Mouse (Mus musculus): ENCODE measurements at regions not wholly inside any gene's neighbourhood (a gene's known extent, or its start where the extent isn't known, plus 50 kb on each side); places are given as distances from the start of the nearest gene placed in this dataset.
A peak's percentile ranks its signal among the peaks of the same experiment; 100 is the strongest.

GRCm38 (mm10) chr8:34466786-34467364, 355.3 kb upstream of the Gm10131 start:
- peak; percentile 64 for DNase-seq (ENCODE audit: low read depth)
- no peak for TF ChIP-seq CTCF (IDR thresholded peaks at IDR 0.05; ENCODE audit: borderline replicate concordance, extremely low read depth, insufficient read depth, insufficient read length)
- no peak for TF ChIP-seq POLR2A (IDR thresholded peaks at IDR 0.05; ENCODE audit: borderline replicate concordance, extremely low read depth, insufficient read depth, insufficient read length, poor library complexity, severe bottlenecking)

DNA sequence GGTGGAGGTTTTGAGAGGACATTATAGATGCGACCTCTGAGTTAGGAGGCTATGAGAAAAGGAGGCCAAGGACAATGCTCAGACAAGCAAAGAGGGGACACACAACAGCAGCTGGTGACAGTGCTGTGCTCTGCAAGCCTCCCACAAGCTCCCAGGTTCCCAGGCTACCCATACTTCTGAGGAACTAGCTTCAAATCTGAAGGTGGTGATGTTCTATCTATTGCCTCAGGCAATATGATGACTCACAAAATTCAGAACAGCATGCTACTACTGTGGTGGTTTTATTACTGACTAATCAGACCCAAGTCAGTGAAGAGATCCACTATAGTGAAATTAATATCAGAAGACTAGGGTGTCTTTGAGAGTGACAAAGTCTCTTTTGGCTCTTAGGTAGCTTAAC, 353.9 kb upstream of the Gm10131 start:
- DNase-seq (ENCODE audit: low read depth), result no peak
- TF ChIP-seq POLR2A (IDR thresholded peaks at IDR 0.05; ENCODE audit: borderline replicate concordance, extremely low read depth, insufficient read depth, insufficient read length, poor library complexity, severe bottlenecking) (no peak), CTCF (IDR thresholded peaks at IDR 0.05; ENCODE audit: borderline replicate concordance, extremely low read depth, insufficient read depth, insufficient read length) (no peak)

DNA sequence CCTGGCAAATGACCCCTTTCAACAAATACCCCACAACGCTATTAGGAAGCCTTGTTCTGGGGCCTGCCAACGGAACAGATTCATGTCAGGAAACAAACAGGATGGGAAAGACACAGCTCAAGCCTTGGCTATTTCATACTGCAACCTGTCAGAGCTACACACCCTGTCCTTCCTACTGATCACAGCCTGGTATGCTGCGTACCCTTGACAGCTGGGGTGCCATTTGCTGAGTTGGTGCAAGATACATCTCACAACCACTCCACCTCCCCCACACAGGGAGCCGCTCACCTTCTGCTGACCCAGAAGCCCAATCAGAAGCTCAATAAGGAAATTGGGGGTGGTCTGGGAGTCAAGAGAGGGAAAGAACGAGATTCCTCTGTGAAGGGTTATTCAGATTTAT, 350.7 kb upstream of the Gm10131 start:
- TF ChIP-seq CTCF (IDR thresholded peaks at IDR 0.05; ENCODE audit: borderline replicate concordance, extremely low read depth, insufficient read depth, insufficient read length) (no peak), POLR2A (IDR thresholded peaks at IDR 0.05; ENCODE audit: borderline replicate concordance, extremely low read depth, insufficient read depth, insufficient read length, poor library complexity, severe bottlenecking) (no peak)

DNA sequence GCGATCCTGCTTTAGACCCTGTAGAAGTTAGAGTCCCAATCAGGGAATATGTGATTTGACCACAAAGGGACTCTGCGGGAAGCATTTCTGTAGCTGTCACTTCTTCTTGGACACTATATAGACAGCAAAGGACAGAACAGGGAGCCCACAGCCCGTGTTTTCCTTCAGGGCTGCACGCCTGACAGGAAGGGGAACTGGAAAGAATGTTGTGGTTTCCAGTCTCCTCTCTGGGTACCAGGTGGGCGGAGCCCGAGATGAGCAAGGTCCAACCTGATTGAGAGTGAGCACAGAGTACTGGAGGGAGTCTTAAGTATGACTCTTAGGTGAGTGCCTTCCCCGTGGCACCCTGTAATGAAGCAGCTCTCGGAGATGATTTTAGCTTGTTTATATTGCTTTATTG, 346.8 kb upstream of the Gm10131 start:
- no peak for TF ChIP-seq POLR2A (IDR thresholded peaks at IDR 0.05; ENCODE audit: borderline replicate concordance, extremely low read depth, insufficient read depth, insufficient read length, poor library complexity, severe bottlenecking)

More for the DNA sequence above, 350.7 kb upstream of the Gm10131 start:
- no peak for DNase-seq (ENCODE audit: low read depth)

GRCm38 (mm10) chr8:34456543-34456942, 345.0 kb upstream of the Gm10131 start:
- no peak for DNase-seq (ENCODE audit: low read depth)
- no peak for TF ChIP-seq CTCF (IDR thresholded peaks at IDR 0.05; ENCODE audit: borderline replicate concordance, extremely low read depth, insufficient read depth, insufficient read length)
- TF ChIP-seq POLR2A (IDR thresholded peaks at IDR 0.05; ENCODE audit: borderline replicate concordance, extremely low read depth, insufficient read depth, insufficient read length, poor library complexity, severe bottlenecking), result no peak

More for the DNA sequence above, 346.8 kb upstream of the Gm10131 start:
- no peak for DNase-seq (ENCODE audit: low read depth)

- no peak for TF ChIP-seq POLR2A (IDR thresholded peaks at IDR 0.05; ENCODE audit: borderline replicate concordance, extremely low read depth, insufficient read depth, insufficient read length, poor library complexity, severe bottlenecking)
- no peak for TF ChIP-seq CTCF (IDR thresholded peaks at IDR 0.05; ENCODE audit: borderline replicate concordance, extremely low read depth, insufficient read depth, insufficient read length)
- DNase-seq (ENCODE audit: low read depth), result no peak
These were observed 343.8 kb upstream of the Gm10131 start for GRCm38 (mm10) chr8:34455376-34455775.

- DNase-seq (ENCODE audit: low read depth), result no peak
- TF ChIP-seq CTCF (IDR thresholded peaks at IDR 0.05; ENCODE audit: borderline replicate concordance, extremely low read depth, insufficient read depth, insufficient read length), result no peak
- TF ChIP-seq POLR2A (IDR thresholded peaks at IDR 0.05; ENCODE audit: borderline replicate concordance, extremely low read depth, insufficient read depth, insufficient read length, poor library complexity, severe bottlenecking), result no peak
These were observed 341.3 kb upstream of the Gm10131 start for GRCm38 (mm10) chr8:34452811-34453210.

DNA sequence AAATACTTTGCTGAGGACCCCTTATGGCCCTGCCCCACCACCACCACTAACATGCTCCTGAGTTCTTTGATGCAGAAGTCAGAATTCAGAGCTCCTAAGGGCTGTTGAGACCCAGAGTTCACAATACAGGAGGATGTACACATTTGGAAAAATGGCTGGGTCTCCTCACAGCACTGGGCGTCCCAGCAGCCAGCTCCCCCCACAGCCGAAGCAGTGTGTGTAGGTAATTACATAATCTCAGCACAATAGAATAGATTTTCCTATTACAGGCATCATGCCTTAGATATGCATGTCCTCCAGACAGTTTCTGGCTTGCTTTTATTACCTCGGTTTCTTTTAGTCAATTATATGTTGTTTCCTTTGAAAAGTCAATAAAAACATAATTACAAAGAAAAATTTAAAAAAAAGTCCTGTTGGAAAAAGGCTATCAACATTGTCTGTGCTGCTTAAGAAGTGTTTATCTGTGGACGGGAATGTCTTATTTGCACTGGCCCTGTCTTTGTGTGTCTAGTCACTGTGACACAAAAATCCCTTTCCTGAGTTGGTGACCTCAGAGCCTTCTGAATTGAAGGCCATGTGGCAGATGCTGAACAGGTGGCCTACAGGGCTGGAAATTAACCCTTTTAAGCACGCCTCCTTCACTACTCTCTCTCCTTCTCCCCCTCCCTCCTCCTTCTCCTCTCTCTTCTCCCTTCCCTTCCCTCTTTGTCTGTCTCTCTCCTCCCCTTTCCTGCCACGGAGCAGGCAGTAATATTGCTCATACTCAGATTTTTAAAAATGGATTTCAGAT, 339.9 kb upstream of the Gm10131 start:
- peak; percentile 60 for DNase-seq (ENCODE audit: low read depth)

DNA sequence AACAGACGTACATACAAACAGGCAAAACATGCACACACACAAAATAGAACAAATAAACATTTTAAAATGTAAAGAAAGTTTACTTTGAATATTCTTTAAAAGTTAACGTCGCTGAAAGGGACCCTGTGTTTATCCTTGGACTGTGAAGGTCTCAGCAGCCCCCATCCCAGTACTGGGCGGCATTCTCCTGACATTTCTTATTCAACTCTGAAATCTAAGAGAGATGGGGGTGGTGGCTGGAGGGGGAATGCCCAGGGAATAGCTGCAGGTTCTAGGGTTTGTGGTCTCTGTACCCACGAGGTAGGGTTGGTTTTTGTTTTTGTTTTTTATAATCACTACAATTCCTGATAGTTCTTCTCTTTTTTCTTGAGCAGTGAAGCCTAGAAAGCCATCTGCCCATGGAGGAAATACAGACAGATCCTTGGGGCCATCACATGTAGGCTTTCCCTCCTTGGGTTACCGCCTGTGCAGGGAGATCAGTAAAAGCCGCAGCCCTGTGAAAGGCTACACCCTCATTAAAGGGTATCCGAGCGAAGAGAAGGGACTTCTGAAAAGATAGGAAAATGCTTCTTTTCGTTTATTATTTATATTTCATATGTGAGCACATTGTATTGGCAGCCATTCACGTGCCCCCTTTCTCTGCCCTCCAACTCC, 338.0 kb upstream of the Gm10131 start:
- DNase-seq (ENCODE audit: low read depth), result no peak
- TF ChIP-seq POLR2A (IDR thresholded peaks at IDR 0.05; ENCODE audit: borderline replicate concordance, extremely low read depth, insufficient read depth, insufficient read length, poor library complexity, severe bottlenecking) (no peak), CTCF (IDR thresholded peaks at IDR 0.05; ENCODE audit: borderline replicate concordance, extremely low read depth, insufficient read depth, insufficient read length) (no peak)

More for the DNA sequence above, 339.9 kb upstream of the Gm10131 start:
- TF ChIP-seq POLR2A (IDR thresholded peaks at IDR 0.05; ENCODE audit: borderline replicate concordance, extremely low read depth, insufficient read depth, insufficient read length, poor library complexity, severe bottlenecking) (no peak), CTCF (IDR thresholded peaks at IDR 0.05; ENCODE audit: borderline replicate concordance, extremely low read depth, insufficient read depth, insufficient read length) (no peak)

DNA sequence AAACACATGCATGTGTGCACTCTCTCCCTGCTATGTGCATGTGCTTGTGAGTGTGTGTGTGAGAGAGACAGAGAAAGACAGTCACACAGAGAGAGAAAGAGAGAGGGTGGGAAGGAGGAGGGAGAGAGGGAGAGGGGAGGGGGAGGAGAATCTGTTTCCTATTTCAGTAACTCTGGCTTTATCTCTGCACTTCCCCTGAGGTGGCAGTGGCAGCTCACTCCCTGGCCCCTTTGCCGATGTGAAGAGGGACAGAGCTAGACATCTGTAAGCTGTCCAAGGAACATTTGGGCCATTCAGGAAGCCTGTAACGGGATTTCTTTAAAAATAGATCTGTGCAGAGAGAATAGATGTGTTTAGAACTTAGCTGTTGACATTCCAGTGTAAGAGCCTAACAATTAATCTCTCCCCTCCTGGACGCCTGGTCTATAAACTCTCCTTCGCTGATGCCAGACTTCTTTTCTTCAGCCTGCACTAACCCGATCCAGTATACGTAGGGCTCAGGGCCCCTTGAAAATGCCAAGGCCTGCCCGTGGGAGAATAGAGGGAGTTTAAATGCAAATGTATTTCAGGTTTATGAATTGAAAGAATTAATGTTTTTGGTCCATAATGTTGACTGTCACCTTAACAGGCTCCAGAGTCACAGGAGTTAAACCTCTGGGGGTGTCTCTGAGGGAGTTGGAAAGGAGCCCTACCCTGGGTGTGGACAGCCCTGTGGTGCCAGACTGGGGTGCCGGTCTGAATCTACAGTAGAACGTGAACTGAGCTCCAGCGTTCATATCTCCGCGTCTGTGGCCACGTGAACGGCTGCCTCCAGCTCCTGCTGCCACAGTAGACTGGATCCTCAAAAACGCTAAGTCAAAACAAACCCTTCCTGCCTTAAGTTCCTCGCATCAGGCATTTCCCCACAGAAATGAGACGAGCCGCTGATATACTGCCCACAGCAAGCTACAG, 336.6 kb upstream of the Gm10131 start:
- DNase-seq (ENCODE audit: low read depth), result peak; percentile 37

DNA sequence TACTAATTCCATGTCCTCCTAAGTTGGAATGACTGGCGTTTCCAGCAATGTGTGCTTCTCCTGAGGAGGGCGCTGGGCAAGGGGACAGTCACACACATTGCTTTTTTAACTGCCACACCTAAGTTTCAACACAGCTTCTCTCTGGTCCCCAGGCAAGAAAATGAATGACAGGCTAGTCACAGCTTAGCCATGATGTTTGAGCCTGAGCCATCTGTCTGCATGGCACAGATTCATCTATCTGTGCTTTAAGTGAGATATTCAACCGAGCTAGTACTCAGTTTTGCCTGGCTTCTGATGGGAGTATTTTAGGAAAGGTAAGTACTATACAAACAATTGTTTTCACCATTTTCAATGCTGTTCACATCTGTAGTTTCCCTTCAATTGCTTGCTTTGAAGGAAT, 331.2 kb upstream of the Gm10131 start:
- no peak for TF ChIP-seq POLR2A (IDR thresholded peaks at IDR 0.05; ENCODE audit: borderline replicate concordance, extremely low read depth, insufficient read depth, insufficient read length, poor library complexity, severe bottlenecking)
- no peak for TF ChIP-seq CTCF (IDR thresholded peaks at IDR 0.05; ENCODE audit: borderline replicate concordance, extremely low read depth, insufficient read depth, insufficient read length)
- peak; percentile 74 for DNase-seq (ENCODE audit: low read depth)

More for the DNA sequence above, 336.6 kb upstream of the Gm10131 start:
- TF ChIP-seq CTCF (IDR thresholded peaks at IDR 0.05; ENCODE audit: borderline replicate concordance, extremely low read depth, insufficient read depth, insufficient read length) (no peak), POLR2A (IDR thresholded peaks at IDR 0.05; ENCODE audit: borderline replicate concordance, extremely low read depth, insufficient read depth, insufficient read length, poor library complexity, severe bottlenecking) (no peak)

Data from brain, embryonic 14.5 days (tissue).